Mouse (Mus musculus): ENCODE results near the gene Kcnq2. TPM values are rescaled to one million over a fixed set of nuclear protein-coding genes. Genes with fewer than 3 reads are reported as not detected.

Gene Kcnq2
- total RNA-seq (2021), result 10 to 100 TPM; 12.8 to 13.5 TPM
- long read RNA-seq, experiment 1, partial matches to known transcripts, result 1 of 2 reads
- long read RNA-seq, experiment 1, other reads (novel, unspliced or antisense), result 1 of 2 reads
- long read RNA-seq, experiment 2, partial matches to known transcripts, result 2 of 3 reads
- long read RNA-seq, experiment 2, other reads (novel, unspliced or antisense), result 1 of 3 reads

DNA sequence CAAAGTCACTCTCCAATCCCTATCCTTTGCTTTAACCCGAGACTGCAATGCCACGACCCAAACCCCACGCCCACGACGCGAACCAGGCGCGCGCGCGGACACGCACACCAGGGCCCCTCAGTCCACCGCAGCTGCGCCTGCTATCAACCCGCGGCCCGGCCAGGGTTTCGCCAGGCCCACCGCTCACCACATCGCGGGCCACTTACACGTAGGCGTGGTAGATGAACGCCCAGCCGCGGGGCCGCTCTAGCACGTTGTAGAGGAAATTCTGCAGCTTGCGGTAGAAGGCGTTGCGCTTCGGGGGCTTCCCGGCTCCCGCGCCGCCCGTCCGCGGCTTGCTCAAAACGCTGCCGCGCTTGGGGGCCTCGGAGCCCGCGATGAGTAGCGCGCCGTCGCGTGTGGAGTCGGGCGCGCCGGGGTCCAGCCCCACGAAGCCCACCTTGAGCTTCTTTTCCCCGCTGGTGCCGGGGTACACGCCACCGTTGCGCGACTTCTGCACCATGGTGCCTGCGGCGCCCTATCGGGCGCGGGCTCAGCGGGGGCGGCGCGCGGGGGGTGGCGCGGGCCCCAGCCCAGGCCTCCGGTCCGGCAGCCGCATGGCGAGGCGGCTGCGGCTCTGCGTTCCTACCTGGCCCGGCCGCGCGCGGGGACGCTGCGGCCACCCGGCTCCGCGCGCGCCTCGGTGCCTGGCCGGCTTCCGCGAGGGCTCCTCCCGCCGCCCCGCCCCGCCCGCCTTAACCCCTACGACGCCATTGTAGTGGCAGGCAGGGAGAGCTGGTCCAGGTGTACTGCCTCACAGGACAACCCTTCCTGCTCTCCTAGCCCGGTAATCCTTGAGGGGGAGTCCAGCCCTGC, at the start of gene Kcnq2:
Gene Kcnq2, minus strand, starts transcription at position 710 of the 855 bp plus-strand sequence.
- no peak for DNase-seq (ENCODE audit: low spot score in 2 of 2)

DNA sequence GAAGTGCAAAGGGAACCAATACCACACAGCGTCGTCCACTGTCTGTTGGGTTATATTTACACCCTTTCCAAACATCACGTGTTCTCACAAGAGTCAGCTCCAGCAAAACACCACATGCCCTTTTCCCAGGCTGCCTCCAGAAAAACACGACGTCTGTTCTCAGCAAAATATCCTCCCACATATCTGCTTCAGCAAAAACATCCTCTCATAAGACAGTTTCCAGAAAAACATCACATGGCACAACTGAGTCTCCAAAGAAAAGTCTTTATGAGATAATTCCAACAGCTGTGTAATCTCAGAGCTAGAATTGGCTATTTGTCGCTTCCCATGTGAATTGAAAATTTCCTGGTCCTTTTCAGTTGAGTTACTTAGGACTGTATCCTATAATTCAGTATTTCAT, 45.8 kb upstream of the Kcnq2 start:
- DNase-seq (ENCODE audit: low spot score in 2 of 2), result no peak

DNA sequence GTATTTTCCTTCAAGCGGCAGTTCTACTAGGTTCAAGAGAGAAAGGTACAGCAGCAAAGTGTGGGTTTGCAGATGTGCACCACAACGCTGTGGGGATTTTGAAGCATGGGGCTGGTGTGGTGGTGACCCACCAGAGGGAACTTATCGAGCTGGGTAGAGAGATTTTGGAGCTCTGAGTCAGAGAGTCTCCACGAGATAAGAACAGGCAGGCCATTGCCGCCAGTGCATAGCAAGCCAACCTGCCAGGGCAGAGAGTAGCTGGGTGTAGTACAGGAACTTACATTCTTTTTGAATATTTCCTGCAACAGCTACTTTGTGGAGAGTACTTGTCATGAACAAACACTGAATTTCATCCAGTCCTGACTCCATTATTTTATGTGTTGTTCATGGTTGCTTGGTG, 43.4 kb upstream of the Kcnq2 start:
- no peak for DNase-seq (ENCODE audit: low spot score in 2 of 2)

DNA sequence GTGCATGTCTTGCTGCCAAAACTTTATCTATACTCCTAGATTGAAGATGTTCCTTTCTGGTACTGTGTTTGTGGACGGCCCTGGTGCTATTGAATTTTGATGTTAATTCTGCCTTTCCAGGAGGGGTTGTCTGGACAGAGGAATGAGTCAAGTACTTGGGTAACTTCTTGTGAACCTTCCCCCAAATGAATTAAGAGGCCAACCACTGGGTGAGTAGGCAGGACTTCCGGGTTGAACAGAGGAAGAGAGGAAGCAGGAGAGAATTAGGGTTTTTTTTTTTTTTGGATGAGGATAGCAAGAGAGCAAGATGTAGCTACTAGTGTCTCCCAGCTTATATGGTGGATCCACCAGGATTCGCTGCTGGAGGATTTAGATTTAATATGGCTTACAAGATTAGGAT, 42.9 kb upstream of the Kcnq2 start:
- DNase-seq (ENCODE audit: low spot score in 2 of 2), result no peak

DNA sequence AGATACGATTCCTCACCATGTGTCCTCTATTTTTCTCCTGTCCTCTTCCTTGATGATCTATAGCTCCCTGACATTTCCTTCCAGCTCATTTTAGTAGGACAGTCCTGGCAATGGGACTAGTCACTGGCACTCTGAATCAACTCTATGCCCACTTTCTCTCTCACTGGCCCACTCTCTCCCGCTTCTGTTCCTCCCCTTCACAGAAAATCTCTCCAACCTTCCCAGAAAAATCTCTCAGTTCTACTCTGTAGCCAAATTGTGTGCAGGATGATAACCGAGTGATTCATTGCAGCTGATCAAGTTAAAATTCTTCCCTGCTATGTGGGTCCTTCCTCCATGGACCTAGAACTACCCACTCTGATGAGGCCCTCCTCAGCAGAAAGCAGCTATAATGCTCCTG, 39.5 kb upstream of the Kcnq2 start:
- no peak for DNase-seq (ENCODE audit: low spot score in 2 of 2)

DNA sequence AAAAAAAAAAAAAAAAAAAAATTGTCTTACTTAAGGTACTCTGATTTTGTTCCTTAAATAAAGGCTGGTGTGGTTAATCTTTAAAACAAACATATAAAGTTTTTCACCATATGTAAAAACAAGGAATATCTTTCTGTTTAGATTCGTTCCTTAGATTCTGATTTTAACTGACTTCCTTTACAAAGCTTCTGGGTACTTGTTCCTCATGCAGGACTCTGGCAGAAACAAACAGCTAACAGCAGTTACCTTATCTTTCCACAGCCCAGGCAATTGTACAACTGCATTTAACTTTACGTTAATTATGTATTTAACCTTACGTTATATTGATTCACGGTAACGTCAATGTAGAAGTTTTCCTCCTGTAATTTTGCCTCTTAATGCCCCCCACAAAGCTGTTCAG, 31.4 kb upstream of the Kcnq2 start:
- DNase-seq (ENCODE audit: low spot score in 2 of 2), result no peak

DNA sequence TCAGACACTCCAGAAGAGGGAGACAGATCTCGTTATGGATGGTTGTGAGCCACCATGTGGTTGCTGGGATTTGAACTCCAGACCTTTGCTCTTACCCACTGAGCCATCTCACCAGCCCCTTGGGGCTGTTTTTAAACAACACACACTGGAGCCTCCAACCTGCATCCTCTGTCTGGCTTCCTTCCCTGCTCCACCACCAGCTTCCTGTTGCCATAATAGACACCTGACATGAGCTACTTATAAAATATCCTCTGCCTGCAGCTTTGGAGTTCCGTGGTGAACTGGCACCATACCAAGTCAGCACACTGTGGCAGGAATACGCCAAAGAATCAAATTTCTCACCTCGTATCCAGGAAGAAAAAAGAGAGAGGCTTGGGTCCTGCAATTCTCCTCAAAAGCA, 25.7 kb upstream of the Kcnq2 start:
- DNase-seq (ENCODE audit: low spot score in 2 of 2), result no peak

DNA sequence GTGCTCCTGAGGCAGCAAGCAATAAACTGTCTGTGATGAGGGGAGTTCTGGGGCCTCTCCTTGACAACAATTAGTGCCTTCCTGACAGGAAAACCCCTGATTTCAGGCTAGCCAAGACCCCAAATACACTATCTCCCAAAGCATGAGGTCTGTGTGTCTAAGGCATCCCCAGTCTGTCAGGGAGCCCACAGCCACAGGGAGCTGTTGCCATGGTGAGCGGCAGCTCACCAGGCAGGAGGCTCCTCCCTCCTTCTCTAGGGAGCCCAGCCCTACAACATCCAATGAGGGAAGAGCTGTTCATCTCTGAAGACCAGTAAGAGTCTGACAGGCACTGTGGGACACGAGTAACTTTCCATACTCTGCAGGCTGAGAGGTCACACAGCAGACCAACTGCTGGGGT, 24.7 kb upstream of the Kcnq2 start:
- no peak for DNase-seq (ENCODE audit: low spot score in 2 of 2)

DNA sequence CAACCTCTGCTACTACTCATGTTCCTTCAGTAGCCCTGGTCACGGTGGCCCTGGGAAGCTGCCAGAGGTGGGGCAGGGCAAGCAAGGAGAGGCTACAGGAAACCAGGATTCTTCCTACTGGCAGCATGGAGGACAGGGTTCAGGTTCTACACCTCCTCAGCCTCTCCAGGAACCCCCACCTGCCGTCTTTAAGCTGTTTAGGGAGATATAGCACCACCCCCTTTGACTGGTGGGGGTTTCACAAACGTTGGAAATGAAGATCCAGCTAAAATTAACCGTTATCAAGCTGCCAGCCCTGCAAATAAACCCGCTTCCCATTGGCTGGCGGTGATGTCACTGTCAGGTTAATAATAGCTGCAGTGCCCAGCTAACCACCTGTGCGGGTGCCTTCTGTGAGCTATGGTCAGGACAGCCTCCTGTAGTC, 24.0 kb upstream of the Kcnq2 start:
- DNase-seq (ENCODE audit: low spot score in 2 of 2), result no peak

DNA sequence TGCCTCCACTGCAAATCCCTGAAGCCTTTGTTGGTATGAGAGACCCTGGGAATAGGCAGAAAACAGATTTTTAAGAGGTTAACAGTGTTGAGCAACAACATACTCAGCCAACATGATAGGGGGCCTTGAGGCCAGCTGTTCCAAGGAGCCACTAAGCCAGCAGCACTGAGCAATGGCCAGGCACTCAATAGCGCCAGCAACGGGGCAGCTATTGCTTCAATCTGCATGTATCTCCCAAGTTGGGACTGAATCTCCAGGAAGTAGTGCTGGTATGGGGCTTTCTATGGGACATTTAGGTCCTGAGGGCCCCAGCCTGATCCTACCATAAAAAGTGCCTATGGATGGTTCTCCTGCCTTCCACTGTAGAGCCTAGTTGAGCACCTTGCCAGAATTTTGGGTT, 23.4 kb upstream of the Kcnq2 start:
- no peak for DNase-seq (ENCODE audit: low spot score in 2 of 2)

DNA sequence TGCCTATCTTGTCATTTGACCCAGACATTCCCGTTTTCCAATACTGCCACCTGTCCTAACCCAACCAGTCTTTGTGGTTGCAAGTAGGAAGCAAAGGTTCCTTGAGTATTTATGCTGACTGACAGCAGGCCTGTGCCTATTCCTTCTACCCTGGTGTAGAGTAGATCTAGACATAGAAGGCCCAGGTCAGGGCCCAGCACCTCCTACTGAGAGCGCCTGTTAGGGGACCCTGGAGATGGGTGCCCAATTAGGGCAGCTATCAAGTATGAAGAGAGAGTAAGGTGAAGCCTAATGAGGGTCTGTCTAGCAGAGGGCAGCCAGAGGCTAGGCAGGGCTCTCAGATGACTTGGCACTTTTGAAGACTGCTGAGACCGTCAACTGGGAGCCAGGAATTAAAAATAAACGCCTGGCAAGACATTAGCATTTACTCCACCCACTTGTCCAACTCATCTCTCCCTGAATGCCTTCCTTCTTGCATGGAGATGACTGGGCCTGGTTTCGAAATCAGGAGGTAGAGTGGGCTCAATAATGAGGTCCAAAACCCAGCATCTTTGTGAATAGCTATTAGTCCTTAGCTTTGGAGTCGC, 22.7 kb upstream of the Kcnq2 start:
- DNase-seq (ENCODE audit: low spot score in 2 of 2), result no peak

DNA sequence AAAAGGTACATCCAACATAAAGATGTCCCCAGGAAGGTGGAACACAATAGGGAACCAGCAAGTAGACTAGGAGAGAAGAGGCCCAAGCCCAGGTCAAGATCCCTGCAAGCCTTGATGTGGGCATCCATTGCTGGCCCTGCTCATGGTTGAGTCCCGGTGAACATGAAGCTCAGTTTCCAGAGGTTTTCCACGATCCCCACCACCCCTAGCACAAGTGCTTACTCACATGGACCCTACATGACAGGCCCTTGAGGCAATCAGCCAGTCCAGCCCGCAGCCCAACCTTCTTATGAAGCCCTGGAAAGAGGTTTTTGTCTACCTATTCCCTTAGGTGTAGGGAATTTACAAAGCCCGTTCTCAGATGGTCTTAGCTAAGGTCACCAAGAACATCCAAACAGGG, 22.1 kb upstream of the Kcnq2 start:
- DNase-seq (ENCODE audit: low spot score in 2 of 2), result no peak

DNA sequence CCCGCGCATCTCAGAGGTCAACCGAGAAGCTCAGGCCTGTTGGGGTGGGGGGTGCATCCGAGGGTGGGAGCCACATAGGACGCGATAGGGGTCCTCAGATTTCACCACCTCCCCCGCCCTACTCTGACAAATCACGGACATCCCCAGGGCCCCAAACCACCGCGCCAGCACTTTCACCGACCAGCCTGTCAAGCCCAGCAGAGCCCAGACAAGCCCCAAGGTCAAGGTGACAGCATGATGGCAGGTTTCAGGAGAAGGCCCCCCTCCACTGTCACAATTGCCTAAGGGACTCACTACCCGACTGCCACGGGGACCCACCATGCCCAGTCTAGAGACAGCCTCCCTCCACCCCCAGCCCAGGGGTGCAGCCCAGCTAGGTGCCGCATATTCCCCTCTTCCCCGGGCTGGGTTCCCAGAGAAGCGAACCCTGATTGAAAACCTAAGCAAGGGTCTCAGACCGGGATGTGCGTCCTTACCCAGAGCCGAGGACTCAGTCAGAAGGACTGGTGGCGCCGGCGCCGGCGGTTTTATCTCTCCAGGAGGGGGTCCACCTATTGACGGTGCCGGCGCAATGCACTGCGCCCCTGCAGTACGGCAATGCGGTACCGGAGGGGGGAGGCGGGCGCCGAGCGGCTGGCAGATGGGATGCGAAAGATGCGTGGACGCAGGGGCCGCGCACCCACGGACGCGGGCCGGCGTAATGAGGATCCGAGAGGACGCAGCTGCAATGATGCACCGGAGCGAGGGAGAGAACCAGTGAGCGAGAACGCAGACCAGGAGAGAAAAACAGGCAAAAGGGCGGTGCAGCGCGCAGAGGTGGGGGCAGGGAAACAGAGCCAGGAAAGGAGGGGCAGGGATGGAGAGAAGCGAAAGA, 21.4 kb upstream of the Kcnq2 start, which contains the start of gene Eef1a2:
Gene Eef1a2, minus strand, starts transcription at position 767 of the 874 bp plus-strand sequence.
- DNase-seq (ENCODE audit: low spot score in 2 of 2), result no peak

DNA sequence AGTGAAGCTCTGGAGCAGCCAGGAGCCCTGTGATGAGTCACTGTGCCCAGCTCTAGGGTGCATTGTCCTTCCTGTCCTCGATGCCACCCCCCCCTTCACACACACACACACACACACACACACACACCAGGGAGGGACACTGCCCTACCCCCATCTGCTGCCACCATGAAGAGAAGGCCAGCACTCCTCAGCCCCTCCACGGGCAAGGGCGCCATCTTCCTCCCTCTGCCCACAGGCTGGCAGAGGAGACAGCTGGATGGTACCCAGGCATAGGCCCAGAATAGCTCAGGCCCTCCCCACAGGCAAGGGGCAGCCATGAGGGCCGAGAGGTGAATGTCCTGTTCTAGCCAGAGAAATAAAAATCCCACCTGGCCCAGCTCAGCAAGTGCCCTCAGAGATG, 20.7 kb upstream of the Kcnq2 start:
- DNase-seq (ENCODE audit: low spot score in 2 of 2), result no peak

DNA sequence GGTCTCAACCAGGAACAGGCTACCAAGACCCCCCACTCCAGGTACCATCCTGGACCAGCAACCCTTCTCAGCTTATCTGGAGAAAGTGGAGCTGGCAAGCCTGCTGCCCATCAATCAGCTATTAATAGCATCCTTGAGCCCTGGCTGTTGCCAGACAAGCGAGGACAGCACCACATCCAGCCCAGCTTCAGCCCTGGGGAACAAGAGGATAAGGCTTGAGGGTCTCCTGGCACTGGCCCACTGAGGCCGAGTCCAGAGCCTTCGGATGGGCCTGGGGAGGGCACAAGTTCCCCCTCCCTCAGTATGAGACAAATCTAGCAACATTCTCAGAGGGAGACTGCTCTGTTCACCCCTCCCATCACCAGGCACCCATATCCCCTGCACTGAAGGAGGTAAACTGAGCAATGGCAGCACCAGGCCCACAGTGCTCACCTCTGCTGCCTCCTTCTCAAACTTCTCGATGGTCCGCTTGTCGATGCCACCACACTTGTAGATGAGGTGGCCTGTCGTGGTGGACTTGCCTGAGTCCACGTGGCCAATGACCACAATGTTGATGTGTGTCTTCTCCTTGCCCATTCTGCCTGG, 19.8 kb upstream of the Kcnq2 start:
- no peak for DNase-seq (ENCODE audit: low spot score in 2 of 2)

DNA sequence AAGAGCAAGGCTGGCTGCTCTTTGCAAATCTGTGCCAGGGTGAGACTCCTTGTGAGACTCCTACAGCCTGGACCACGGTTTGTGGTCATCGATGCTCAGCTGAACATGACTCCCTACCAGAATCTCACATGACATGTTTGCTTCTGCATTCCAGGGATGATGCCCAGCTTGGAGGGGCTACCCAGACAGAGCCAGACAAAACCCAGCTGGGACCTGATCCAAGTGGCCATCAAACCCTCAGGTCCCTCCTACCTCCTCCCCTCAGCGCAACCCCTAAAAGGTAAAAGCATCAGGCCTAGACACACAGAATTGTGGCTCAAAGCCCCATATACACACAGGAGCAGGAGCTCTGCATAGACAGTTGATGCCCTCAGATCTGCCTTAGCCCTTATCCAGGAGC, 19.3 kb upstream of the Kcnq2 start:
- DNase-seq (ENCODE audit: low spot score in 2 of 2), result no peak

DNA sequence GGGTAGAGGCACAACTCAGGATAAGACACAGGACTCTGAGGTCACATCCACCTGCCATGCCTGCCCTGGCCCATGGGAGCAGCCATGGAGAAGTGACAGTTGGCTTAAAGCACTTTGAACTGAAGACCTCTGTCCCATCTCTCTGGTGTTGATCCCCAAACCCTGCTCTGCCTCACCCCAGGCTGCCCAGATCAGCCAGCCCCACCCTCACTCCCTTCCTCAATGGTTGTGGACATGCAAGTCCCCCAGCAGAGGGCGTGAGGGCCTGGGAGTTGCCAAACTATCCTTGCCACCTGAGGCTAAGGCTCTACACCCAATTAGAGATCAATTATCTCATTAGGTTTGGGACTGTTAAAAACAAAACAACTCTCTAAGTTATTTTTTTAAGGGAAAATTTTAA, 18.7 kb upstream of the Kcnq2 start:
- no peak for DNase-seq (ENCODE audit: low spot score in 2 of 2)

DNA sequence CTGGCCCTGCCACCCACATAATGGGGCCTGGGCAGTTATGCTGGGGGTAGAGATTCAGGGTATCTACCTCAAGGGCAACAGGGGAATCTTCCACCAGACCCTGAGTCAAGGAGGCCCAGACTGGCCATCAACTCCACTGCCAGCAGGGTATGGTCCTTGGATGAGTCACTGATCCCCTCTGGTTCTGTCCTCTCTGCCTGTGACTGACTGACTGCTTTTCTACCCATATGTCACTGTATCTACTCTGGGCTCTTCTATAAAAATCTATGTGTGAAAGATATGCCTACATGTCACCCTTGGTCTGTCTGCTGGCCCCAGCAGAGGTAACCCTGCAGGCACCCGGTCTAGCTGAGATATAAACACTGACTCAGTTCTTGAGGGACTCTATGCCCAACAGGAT, 18.0 kb upstream of the Kcnq2 start:
- DNase-seq (ENCODE audit: low spot score in 2 of 2), result no peak

DNA sequence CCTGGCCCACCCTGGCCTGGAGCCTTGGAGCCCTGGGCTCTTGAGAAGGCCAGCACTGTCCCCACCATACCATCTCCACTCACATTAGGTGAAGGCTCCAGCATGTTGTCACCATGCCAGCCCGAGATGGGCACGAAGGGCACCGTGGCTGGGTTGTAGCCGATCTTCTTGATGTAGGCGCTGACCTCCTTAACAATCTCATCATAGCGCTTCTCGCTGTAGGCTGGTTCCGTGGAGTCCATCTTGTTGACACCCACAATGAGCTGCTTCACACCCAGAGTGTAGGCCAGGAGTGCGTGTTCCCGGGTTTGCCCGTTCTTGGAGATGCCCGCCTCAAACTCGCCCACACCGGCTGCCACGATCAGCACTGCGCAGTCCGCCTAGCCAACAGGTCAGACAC, 17.6 kb upstream of the Kcnq2 start:
- no peak for DNase-seq (ENCODE audit: low spot score in 2 of 2)

DNA sequence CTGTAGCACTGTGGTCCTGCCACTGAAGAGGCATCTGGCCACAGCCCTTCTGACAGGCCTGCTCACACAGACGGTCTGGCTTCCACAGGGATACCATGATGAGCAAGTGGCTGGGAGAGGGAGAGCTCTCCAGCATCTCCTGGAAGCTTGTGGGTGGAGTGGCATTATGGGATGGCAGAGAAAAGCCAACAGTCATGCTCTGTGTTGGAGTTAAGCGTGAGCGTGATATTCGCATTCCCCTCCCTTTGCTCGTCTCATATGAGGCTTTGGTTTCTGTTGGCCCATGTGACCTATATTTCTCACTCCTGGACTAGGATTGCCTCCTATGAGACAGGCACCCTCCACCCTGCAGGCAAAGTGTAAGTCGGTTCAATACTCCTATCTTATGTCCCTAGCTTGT, 15.2 kb upstream of the Kcnq2 start:
- no peak for DNase-seq (ENCODE audit: low spot score in 2 of 2)

DNA sequence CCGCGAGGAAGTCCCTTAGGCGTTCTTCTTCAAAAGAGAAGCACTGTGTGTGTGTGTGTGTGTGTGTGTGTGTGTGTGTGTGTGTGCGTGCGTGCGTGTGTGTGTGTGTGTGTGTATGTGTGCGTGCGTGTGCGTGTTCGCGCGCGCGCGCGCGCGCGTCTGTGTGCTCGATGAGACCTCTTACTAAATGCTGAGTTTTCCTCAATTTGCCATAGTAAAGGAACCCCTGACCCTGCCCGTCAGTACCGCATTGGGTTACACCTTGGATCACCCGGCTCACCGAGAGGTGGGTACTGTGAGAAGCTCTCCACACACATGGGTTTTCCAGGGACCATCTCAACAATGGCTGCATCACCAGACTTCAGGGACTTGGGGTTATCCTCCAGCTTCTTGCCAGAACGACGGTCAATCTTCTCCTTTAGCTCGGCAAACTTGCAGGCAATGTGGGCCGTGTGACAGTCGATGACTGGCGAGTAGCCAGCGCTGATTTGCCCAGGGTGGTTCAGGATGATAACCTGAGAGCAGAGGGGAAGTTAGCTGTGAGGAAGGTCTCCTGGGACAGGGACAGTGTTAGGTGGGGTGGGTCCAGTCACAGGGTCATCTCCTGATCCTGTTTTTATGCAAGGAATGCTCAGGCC, 13.3 kb upstream of the Kcnq2 start:
- DNase-seq (ENCODE audit: low spot score in 2 of 2), result no peak

Data from adrenal gland, postnatal 4 days (tissue).